Mouse (Mus musculus): ENCODE results near the gene Fut7. TPM values are rescaled to one million over a fixed set of nuclear protein-coding genes. Genes with fewer than 3 reads are reported as not detected.

Gene Fut7
- 11.3 TPM for polyA plus RNA-seq (2017; shearing (Covaris generic))

DNA sequence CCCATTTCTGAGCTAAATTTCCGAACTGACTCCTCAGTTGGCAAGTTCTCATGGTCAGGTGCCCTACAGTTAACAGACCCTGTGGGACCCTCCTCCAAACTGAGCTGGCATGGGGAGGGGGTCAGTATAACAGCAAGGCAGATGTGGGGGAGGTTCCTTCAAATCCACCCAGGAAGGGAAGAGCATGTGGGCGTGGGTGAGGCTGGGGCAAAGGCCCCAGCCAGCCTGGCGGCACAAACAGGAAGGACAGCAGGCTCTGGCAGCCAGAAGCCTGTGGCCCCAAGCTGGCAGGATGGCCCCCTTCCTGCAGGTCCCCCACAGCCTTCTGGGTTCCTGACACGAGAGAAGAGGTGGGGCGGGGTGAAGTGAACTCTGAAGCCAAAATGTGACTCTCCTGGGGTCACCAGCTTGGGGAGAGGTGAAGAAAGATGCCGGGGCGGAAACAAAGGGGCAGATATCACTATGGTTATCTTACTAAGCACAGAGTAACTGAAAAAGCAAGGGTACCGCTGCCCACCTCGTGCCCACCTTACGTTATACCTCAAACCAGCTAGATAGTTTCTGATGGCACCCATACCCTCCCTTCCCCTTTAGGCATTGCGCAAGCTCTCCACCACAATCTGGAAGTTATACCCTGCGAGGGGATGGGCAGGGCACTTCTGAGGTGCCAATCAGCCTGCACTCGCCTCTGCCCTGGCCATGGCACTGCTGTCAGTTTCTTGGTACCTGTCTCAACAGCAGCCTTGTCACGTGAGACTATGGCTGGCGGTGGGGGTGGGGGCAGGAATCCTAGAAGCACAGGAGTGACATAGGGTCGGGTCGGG, at the start of gene Fut7:
Gene Fut7, plus strand, starts transcription at position 681 of the 824 bp plus-strand sequence.

DNA sequence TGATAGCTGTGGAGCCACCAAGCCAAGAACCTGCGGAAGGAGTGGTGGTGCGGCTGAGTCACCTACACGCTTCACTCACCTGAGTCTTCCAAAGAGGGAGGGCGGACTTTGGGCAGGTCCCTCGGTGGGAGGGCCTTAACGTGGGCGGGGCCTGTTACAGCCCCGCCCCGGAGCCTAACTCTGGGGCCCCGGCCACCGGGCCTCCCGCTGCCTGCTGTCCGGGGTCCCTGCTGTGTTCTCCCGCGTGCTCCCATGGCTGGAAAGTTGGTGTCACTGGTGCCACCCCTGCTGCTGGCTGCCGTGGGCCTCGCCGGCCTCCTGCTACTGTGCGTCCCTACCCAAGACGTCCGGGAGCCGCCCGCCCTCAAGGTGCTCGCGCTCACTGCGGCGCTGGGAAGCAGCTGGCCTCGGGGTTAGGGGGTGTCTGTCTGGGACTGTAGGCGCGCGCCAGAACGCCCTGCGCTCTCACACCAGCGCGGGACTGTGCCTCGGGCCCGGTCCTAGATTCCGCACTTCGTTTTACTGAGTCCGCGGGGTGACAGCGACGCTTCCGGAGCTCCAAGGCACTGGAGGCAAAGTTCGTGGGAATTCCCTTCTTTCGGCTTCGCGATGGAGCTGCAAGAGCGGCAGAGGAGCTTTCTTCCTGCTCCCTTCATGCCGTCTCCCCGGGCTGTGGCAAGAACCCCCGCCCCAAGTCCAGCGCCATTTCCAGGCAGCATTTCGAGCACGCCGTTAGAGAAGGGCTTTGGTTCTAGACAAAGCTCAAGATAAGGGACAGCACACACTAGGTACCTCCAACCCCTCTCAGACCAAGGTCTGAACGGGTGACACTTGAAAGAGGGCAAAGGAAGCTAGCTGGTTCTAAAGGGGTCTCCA, 27.1 kb upstream of the Fut7 start, which contains the start of gene Entpd2:
Gene Entpd2, plus strand, starts transcription at position 154 of the 876 bp plus-strand sequence.

DNA sequence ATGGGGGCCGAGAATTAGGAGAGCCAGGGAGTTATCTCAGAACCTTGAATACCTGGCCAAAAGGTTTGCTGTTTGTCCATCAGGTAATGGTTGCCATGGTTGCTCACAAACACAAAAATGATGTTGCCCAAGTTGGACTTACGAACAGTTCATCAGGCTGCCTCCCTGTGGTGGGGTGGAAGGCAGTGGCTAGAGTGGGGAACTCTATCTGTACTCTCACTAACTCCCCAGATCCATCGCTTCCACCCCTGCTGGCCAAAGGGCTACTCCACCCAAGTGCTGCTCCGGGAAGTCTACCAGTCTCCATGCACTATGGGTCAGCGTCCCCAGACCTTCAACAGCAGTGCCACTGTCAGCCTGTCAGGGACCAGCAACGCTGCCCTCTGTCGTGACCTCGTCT, 24.0 kb upstream of the Fut7 start, which contains the start of gene Npdc1:
Gene Npdc1, plus strand, starts transcription at position 301 of the 400 bp plus-strand sequence.

DNA sequence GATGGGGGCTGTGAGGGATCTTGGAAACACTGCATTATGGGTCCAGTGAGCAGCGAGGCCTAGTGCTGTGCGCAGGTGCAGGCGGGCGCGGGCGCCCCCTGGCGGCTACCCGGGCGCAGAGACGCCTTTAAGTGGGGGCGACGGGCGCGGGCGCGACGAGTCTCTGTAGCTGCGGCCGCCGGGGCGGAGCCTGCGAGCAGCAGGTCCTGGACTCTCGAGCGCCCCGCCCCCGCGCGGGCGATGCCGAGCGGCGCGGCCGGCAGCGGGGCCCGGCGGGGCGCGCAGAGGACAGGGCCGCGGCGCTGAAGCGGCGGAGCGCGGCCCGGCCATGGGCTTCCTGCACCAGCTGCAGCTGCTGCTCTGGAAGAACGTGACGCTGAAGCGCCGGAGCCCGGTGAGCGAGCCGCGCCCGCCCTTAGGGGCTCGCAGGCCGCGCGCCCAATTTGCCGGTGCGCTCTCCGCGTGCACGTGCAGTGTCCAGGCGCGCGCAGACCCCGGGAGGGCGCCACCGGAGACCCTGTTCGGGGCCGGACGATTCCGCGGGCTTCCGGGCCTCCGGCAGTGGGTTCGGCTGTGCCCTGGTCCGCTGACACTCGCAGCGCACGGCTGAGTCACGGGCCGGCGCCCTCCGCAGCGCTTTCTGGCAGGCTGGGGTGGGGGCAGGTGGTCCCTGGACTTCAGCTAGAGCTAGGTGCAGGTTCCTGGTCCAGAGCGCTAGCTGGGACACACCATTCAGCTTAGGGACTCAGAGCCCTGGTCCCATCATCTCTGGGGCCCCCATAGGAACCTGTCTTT, 5.6 kb downstream of the Fut7 start, which contains the start of gene Abca2:
Gene Abca2, plus strand, starts transcription at position 262 of the 795 bp plus-strand sequence.

DNA sequence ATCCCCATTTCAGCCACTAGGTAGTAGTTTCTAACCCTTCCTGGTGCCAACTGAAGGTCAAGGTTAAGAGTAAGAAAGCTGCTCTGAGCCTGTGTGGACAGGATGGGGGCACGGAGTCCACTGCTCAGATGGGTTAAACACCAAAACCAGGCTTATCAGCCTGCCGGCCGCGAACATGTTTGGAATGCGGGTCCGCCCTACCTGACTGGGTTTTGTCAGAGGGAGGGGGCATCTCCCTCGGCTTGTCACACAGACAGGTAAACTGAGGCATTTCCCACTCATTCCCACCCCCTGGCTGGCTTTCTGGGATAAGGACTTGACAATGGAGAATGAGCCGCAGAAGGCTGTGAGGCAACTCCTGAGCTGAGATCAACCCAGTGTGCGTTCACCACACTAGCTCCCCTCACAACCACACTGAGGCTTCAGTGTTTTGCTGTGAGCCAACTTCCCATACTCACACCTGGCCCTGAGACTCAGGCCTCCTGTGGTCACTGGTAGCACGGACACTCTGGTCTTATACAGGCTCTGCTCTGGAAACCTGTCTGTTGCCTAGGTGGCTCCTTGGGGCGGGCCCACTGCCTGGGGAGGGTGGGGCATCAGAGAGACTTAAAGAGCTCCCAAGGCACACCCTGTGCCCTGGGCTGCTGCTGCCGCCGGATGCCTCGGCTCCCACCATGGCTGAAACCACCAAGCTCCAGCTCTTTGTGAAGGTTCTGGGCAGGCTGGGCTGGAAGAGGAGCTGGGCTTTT, 33.3 kb downstream of the Fut7 start, which contains the start of gene Clic3:
Gene Clic3, plus strand, starts transcription at position 634 of the 749 bp plus-strand sequence.

DNA sequence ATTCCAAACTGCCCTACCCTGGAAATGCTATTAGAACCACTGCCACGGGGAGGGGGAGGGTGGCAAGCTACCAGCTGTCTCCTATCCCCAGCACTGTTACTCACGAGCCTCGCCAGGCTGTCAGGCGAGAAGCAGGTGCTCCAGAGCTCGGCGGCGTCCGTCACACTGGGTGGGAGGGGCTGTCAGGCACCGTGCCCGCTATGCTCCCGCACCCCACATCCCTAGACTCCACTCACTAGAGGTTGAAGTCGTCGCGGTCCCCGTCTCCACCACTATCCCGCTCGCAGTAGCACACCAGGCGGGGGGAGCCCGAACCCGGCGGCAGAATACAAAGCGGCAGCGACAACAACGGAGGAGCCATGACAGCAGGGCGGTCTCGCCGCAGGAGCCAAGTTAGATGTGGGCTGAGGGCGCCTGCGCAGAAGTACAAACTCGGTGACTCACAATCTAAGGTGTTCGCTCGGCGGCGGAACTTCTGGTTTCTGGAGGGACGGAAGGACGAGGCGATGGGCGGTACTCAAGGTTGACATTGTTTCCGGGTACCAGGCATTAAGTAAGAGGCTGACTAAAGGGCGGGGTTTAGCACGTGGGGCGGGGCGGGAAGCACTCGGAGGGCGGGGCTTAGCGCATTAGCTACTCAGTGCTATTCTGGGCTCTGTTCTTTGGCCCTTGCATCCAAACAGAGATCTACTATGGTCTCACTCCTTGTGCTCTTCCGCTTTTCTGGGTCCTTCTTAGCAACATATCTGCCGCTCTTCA, 37.7 kb downstream of the Fut7 start, which contains the start of gene Paxx:
Gene Paxx, minus strand, starts transcription at position 544 of the 759 bp plus-strand sequence.

DNA sequence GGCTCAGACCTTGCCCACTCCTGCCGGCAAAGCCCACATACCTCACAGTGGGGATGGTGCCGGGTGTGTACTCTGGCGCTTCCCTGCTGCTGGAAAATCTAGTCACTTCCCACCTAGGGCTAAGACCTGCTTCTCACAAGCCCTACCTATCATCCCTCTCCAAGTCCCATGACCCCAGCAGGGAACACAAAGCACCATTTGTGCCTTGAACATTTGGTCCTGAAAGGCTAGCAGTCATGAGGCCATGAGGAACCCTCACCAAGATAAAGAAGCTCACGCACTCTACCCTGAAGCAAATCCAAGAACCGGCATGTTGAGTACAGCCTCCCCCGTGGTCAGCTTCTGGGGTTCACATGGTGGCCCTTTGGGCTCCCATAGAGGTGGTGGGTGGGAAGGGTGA, 46.9 kb downstream of the Fut7 start, which contains the start of gene Ptgds:
Gene Ptgds, minus strand, starts transcription at position 78 of the 400 bp plus-strand sequence.

Other genes starting within 250 kb of the Fut7 start
- not detected for gene Nrarp, start 242.5 kb upstream of the Fut7 start, polyA plus RNA-seq (2017; shearing (Covaris generic))
- gene Tor4a, start 226.4 kb upstream of the Fut7 start, polyA plus RNA-seq (2017; shearing (Covaris generic)): 153 TPM
- gene Nelfb, start 211.8 kb upstream of the Fut7 start, polyA plus RNA-seq (2017; shearing (Covaris generic)): 167 TPM
- not detected for gene Stpg3, start 208.6 kb upstream of the Fut7 start, polyA plus RNA-seq (2017; shearing (Covaris generic))
- gene Fam166a, start 204.5 kb upstream of the Fut7 start, polyA plus RNA-seq (2017; shearing (Covaris generic)): not detected
- 235 TPM for gene Tubb4b, start 198.6 kb upstream of the Fut7 start, polyA plus RNA-seq (2017; shearing (Covaris generic))
- not detected for gene Slc34a3, start 188.9 kb upstream of the Fut7 start, polyA plus RNA-seq (2017; shearing (Covaris generic))
- not detected for gene Rnf224, start 186.5 kb upstream of the Fut7 start, polyA plus RNA-seq (2017; shearing (Covaris generic))
- gene Rnf208, start 181.0 kb upstream of the Fut7 start, polyA plus RNA-seq (2017; shearing (Covaris generic)): not detected
- not detected for gene Cysrt1, start 180.8 kb upstream of the Fut7 start, polyA plus RNA-seq (2017; shearing (Covaris generic))
- 10.4 TPM for gene AL732309.1, start 176.4 kb upstream of the Fut7 start, polyA plus RNA-seq (2017; shearing (Covaris generic))
- gene Tmem203, start 167.8 kb upstream of the Fut7 start, polyA plus RNA-seq (2017; shearing (Covaris generic)): 16.9 TPM
- gene Tprn, start 160.6 kb upstream of the Fut7 start, polyA plus RNA-seq (2017; shearing (Covaris generic)): 3.8 TPM
- 144 TPM for gene Ssna1, start 150.8 kb upstream of the Fut7 start, polyA plus RNA-seq (2017; shearing (Covaris generic))
- 106 TPM for gene Anapc2, start 150.8 kb upstream of the Fut7 start, polyA plus RNA-seq (2017; shearing (Covaris generic))
- not detected for gene Tmem210, start 135.1 kb upstream of the Fut7 start, polyA plus RNA-seq (2017; shearing (Covaris generic))
- gene Lrrc26, start 133.4 kb upstream of the Fut7 start, polyA plus RNA-seq (2017; shearing (Covaris generic)): not detected
- 0.11 TPM for gene Grin1, start 104.1 kb upstream of the Fut7 start, polyA plus RNA-seq (2017; shearing (Covaris generic))
- 24.2 TPM for gene Man1b1, start 90.9 kb upstream of the Fut7 start, polyA plus RNA-seq (2017; shearing (Covaris generic))
- gene Dpp7, start 66.9 kb upstream of the Fut7 start, polyA plus RNA-seq (2017; shearing (Covaris generic)): 25.1 TPM
- gene Uap1l1, start 57.6 kb upstream of the Fut7 start, polyA plus RNA-seq (2017; shearing (Covaris generic)): 19.7 TPM
- gene Sapcd2, start 50.9 kb upstream of the Fut7 start, polyA plus RNA-seq (2017; shearing (Covaris generic)): 0.39 TPM
- 0.56 TPM for gene Entpd2, start 27.4 kb upstream of the Fut7 start, polyA plus RNA-seq (2017; shearing (Covaris generic))
- 3.4 TPM for gene Npdc1, start 23.9 kb upstream of the Fut7 start, polyA plus RNA-seq (2017; shearing (Covaris generic))
- 24.7 TPM for gene Abca2, start 5.4 kb downstream of the Fut7 start, polyA plus RNA-seq (2017; shearing (Covaris generic))
- 4.6 TPM for gene Clic3, start 33.6 kb downstream of the Fut7 start, polyA plus RNA-seq (2017; shearing (Covaris generic))
- 96.1 TPM for gene Paxx, start 37.8 kb downstream of the Fut7 start, polyA plus RNA-seq (2017; shearing (Covaris generic))
- gene Ptgds, start 46.8 kb downstream of the Fut7 start, polyA plus RNA-seq (2017; shearing (Covaris generic)): not detected
- gene Lcn12, start 70.6 kb downstream of the Fut7 start, polyA plus RNA-seq (2017; shearing (Covaris generic)): not detected
- gene Fbxw5, start 77.5 kb downstream of the Fut7 start, polyA plus RNA-seq (2017; shearing (Covaris generic)): 115 TPM
- gene C8g, start 78.5 kb downstream of the Fut7 start, polyA plus RNA-seq (2017; shearing (Covaris generic)): 10.0 TPM
- gene Traf2, start 123.7 kb downstream of the Fut7 start, polyA plus RNA-seq (2017; shearing (Covaris generic)): 107 TPM
- 388 TPM for gene Edf1, start 134.6 kb downstream of the Fut7 start, polyA plus RNA-seq (2017; shearing (Covaris generic))
- gene Mamdc4, start 151.6 kb downstream of the Fut7 start, polyA plus RNA-seq (2017; shearing (Covaris generic)): 1.6 TPM
- 62.9 TPM for gene Phpt1, start 152.0 kb downstream of the Fut7 start, polyA plus RNA-seq (2017; shearing (Covaris generic))
- 0.42 TPM for gene Ajm1, start 158.5 kb downstream of the Fut7 start, polyA plus RNA-seq (2017; shearing (Covaris generic))
- 7.5 TPM for gene Rabl6, start 185.3 kb downstream of the Fut7 start, polyA plus RNA-seq (2017; shearing (Covaris generic))
- not detected for gene Ccdc183, start 194.4 kb downstream of the Fut7 start, polyA plus RNA-seq (2017; shearing (Covaris generic))
- gene Tmem141, start 198.7 kb downstream of the Fut7 start, polyA plus RNA-seq (2017; shearing (Covaris generic)): 1.5 TPM
- 6.2 TPM for gene Fcna, start 204.8 kb downstream of the Fut7 start, polyA plus RNA-seq (2017; shearing (Covaris generic))
- gene Lcn8, start 229.9 kb downstream of the Fut7 start, polyA plus RNA-seq (2017; shearing (Covaris generic)): not detected
- gene Lcn5, start 234.7 kb downstream of the Fut7 start, polyA plus RNA-seq (2017; shearing (Covaris generic)): not detected

Data from activated CD4-positive, CD25-positive, alpha-beta regulatory T cell, adult 9 weeks (primary cell).